28 mouse cellular contexts compared by ENCODE assay signal in genomic region chr5:140605228-140605627, GRCm38 (mm10). TPM values are rescaled to one million over a fixed set of nuclear protein-coding genes. Genes with fewer than 3 reads are reported as not detected.
DNase-seq lines count a peak whose midpoint lies in the region; ATAC-seq and TF ChIP-seq lines count a peak whose summit lies in the region.
"Had no signal": no experiment of that assay in that cellular context is flagged by ENCODE, and none has a peak within 500 bp of the region (broad histone marks: within the 10 kb centered on the region; RNA-seq: fewer than 3 reads in every experiment).

No protein-coding gene starts in this region.

- TF ChIP-seq CTCF in brain, embryonic 14.5 days (IDR thresholded peaks at IDR 0.05; ENCODE audit: borderline replicate concordance, extremely low read depth, insufficient read depth, insufficient read length), result no peak

- H3K27me3 ChIP-seq in midbrain, embryonic 10.5 days (ENCODE audit: low read depth, poor library complexity, severe bottlenecking), result peaks cover 56% of the 10 kb centered on the region
- H3K27me3 ChIP-seq in midbrain, embryonic 13.5 days, result peaks cover 29% of the 10 kb centered on the region
- H3K27me3 ChIP-seq: Patski had no signal

- H3K27ac ChIP-seq in midbrain, embryonic 10.5 days (replicated peaks), result peak overlapping the region; percentile 98
- H3K27ac ChIP-seq in midbrain, embryonic 13.5 days, result no peak overlapping the region
- H3K27ac ChIP-seq: gastrocnemius, adult 2 months; left cerebral cortex, adult 2 months; liver, embryonic 12.5 days; midbrain, embryonic 12.5 days had no signal

- no peak overlapping the region for H3K4me2 ChIP-seq in midbrain, embryonic 13.5 days (replicated peaks)
- H3K4me2 ChIP-seq: heart, embryonic 11.5 days had no signal

- WGBS in midbrain, embryonic 10.5 days, result 29% methylated on average over 3 of the region's 3 CpGs
- 28% methylated on average over 3 of the region's 3 CpGs for WGBS in midbrain, embryonic 13.5 days

- peaks cover 10% of the 10 kb centered on the region for H3K36me3 ChIP-seq in midbrain, embryonic 10.5 days
- no peaks in the 10 kb centered on the region for H3K36me3 ChIP-seq in midbrain, embryonic 13.5 days
- H3K36me3 ChIP-seq: liver, embryonic 12.5 days; midbrain, embryonic 12.5 days had no signal

- H3K4me1 ChIP-seq in midbrain, embryonic 10.5 days, result peaks cover 75% of the 10 kb centered on the region
- peaks cover 59% of the 10 kb centered on the region for H3K4me1 ChIP-seq in midbrain, embryonic 13.5 days (replicated peaks)

- H3K9me3 ChIP-seq in midbrain, embryonic 10.5 days (replicated peaks), result no peaks in the 10 kb centered on the region
- no peaks in the 10 kb centered on the region for H3K9me3 ChIP-seq in midbrain, embryonic 13.5 days
- H3K9me3 ChIP-seq: liver, embryonic 12.5 days; midbrain, embryonic 12.5 days had no signal

- TF ChIP-seq POLR2A in brain, embryonic 14.5 days (IDR thresholded peaks at IDR 0.05; ENCODE audit: borderline replicate concordance, extremely low read depth, insufficient read depth, insufficient read length, poor library complexity, severe bottlenecking), result no peak

- intact Hi-C loops in heart, postnatal 14 days (cut with DNase I), result loop anchor here (5.0 kb wide), 1 partner anchor 33 kb away; no protein-coding TSS in a partner anchor

- ATAC-seq in midbrain, embryonic 13.5 days, result no peak
- ATAC-seq: forebrain, postnatal 0 days; liver, embryonic 12.5 days had no signal

- no peak overlapping the region for H3K9ac ChIP-seq in midbrain, embryonic 13.5 days (replicated peaks)
- H3K9ac ChIP-seq: forebrain, postnatal 0 days; liver, embryonic 12.5 days; lung, embryonic 14.5 days; midbrain, embryonic 12.5 days had no signal

- no peak overlapping the region for H3K4me3 ChIP-seq in midbrain, embryonic 10.5 days
- no peak overlapping the region for H3K4me3 ChIP-seq in midbrain, embryonic 13.5 days (replicated peaks)
- H3K4me3 ChIP-seq: erythroblast, embryonic 14.5 days; gastrocnemius, adult 2 months; left cerebral cortex, adult 2 months; liver, embryonic 12.5 days; midbrain, embryonic 12.5 days had no signal

- DNase-seq in heart, adult 11 months, result peak; percentile 91
- no peak for DNase-seq in heart, postnatal 14 days
- no peak for DNase-seq in midbrain, embryonic 10.5 days (ENCODE audit: low spot score)
- DNase-seq in brain, embryonic 14.5 days (ENCODE audit: low read depth), result peak; percentile 60
- peak; percentile 76 for DNase-seq in retina, embryonic 14.5 days (ENCODE audit: low spot score)
- DNase-seq in frontal cortex, postnatal 10 days (ENCODE audit: low spot score in 2 of 2), result no peak
- DNase-seq: adrenal gland, postnatal 10 days; cerebellum, adult 11 months; cerebellum, postnatal 14 days; forebrain, postnatal 0 days; gastrocnemius, adult 2 months; heart, postnatal 10 days; kidney, adult 18-20 months; kidney, postnatal 36 days; layer of hippocampus, adult 9-11 months; lung, embryonic 14.5 days; lung, postnatal 4 days; right cerebral cortex, postnatal 4 days had no signal

RNA-seq across cellular contexts. Expression of gene Lfng, which starts 1.9 kb away (rescaled TPM):
- total RNA-seq in heart, postnatal 14 days (2021), result 10 to 100 TPM; 18.1 to 22.4 TPM
- 43.7 and 50.8 TPM in 2 replicates for polyA plus RNA-seq in midbrain, embryonic 10.5 days (2016; fragmentation: Nextera tagmentation; extraction: Ambion mirVana)
- 25.0 and 25.7 TPM in 2 replicates for polyA plus RNA-seq in midbrain, embryonic 13.5 days (2015; fragmentation: Nextera tagmentation; extraction: Ambion mirVana)
- 55.8 and 73.4 TPM in 2 replicates for polyA plus RNA-seq in brain, embryonic 14.5 days (2012; rRNA removed)

RNA-seq across cellular contexts. Expression of gene Grifin, which starts 40.4 kb away (rescaled TPM):
- not detected for total RNA-seq in heart, postnatal 14 days (2021)
- 0.62 and 0.63 TPM in 2 replicates for polyA plus RNA-seq in midbrain, embryonic 10.5 days (2016; fragmentation: Nextera tagmentation; extraction: Ambion mirVana)
- not detected in 2 replicates for polyA plus RNA-seq in midbrain, embryonic 13.5 days (2015; fragmentation: Nextera tagmentation; extraction: Ambion mirVana)
- 0.26 and 0.32 TPM in 2 replicates for polyA plus RNA-seq in brain, embryonic 14.5 days (2012; rRNA removed)
- total RNA-seq: adrenal gland, postnatal 10 days; forebrain, postnatal 0 days; gastrocnemius, adult 2 months; heart, postnatal 10 days; left cerebral cortex, adult 2 months; neutrophil, adult 5-6 weeks had no signal
- polyA plus RNA-seq: gonadal fat pad, adult 2 months; limb, embryonic 11.5 days; lung, embryonic 14.5 days; midbrain, embryonic 12.5 days had no signal

RNA-seq across cellular contexts. Expression of gene Ttyh3, which starts 43.6 kb away (rescaled TPM):
- 10 to 100 TPM; 31.6 to 31.9 TPM for total RNA-seq in heart, postnatal 14 days (2021)
- polyA plus RNA-seq in midbrain, embryonic 10.5 days (2016; fragmentation: Nextera tagmentation; extraction: Ambion mirVana), result 28.6 and 36.2 TPM in 2 replicates
- polyA plus RNA-seq in midbrain, embryonic 13.5 days (2015; fragmentation: Nextera tagmentation; extraction: Ambion mirVana), result 53.6 and 76.6 TPM in 2 replicates
- 164 and 280 TPM in 2 replicates for polyA plus RNA-seq in brain, embryonic 14.5 days (2012; rRNA removed)

Comparison
In these comparisons a context has a peak if more than half of its experiments do, and no peak if none do; other contexts are left out.
1. DNase-seq: peak in heart, adult 11 months (single experiment), brain, embryonic 14.5 days (single experiment) and retina, embryonic 14.5 days (single experiment); none in heart, postnatal 14 days (0 of 2), midbrain, embryonic 10.5 days (single experiment) and frontal cortex, postnatal 10 days (0 of 2).